Mouse (Mus musculus) limb, embryonic 11.5 days (tissue): ENCODE results near the gene Parp3. TPM values are rescaled to one million over a fixed set of nuclear protein-coding genes. Genes with fewer than 3 reads are reported as not detected.

Experiments
- ATAC-seq: fragments of 200-750 bp; cut with Nextera tagmentation; 2 replicates; pipeline ENCODE4 v1.8.0; 2017; ENCODE audit warnings: low read depth; ENCODE audit not compliant: insufficient number of reproducible peaks, low FRiP score, low TSS enrichment
- DNase-seq: peaks from one replicate; pipeline ENCODE4 v3.0.0-alpha.2; 2015; ENCODE audit warnings: low spot score
- H3K27ac ChIP-seq: fragments of 300-500 bp; sonication (generic); replicated peaks from 2 replicates; pipeline ENCODE4 v1.5.1; 2014; ENCODE audit warnings: low read depth, mild to moderate bottlenecking, low read length
- H3K27me3 ChIP-seq: fragments of 300-500 bp; sonication (generic); 2 replicates; pipeline ENCODE4 v1.6.1; 2014; ENCODE audit warnings: mild to moderate bottlenecking, low read length, mixed read lengths; ENCODE audit not compliant: control insufficient read depth, insufficient read depth
- H3K36me3 ChIP-seq: fragments of 300-500 bp; sonication (generic); 2 replicates; pipeline ENCODE4 v1.6.1; 2014; ENCODE audit warnings: mild to moderate bottlenecking, low read length, moderate library complexity, mixed read lengths; ENCODE audit not compliant: control insufficient read depth, insufficient read depth
- H3K4me1 ChIP-seq: fragments of 300-500 bp; sonication (generic); 2 replicates; pipeline ENCODE4 v1.6.1; 2014; ENCODE audit warnings: low read length, mixed read lengths; ENCODE audit not compliant: control insufficient read depth, insufficient read depth
- H3K4me2 ChIP-seq: fragments of 300-500 bp; sonication (generic); 2 replicates; pipeline ENCODE4 v1.6.1; 2014; ENCODE audit warnings: low read depth, mild to moderate bottlenecking, moderate library complexity; ENCODE audit not compliant: severe bottlenecking
- H3K4me3 ChIP-seq: fragments of 300-500 bp; sonication (generic); 2 replicates; pipeline ENCODE4 v1.5.1; 2014; ENCODE audit warnings: low read depth, low read length
- H3K9ac ChIP-seq: fragments of 300-500 bp; sonication (generic); 2 replicates; pipeline ENCODE4 v1.6.1; 2014; ENCODE audit warnings: mild to moderate bottlenecking, low read length
- H3K9me3 ChIP-seq: fragments of 300-500 bp; sonication (generic); 2 replicates; pipeline ENCODE4 v1.6.1; 2016; ENCODE audit warnings: low read length; ENCODE audit not compliant: control insufficient read depth
- WGBS: fragments of 180-500 bp; shearing (Covaris S2); extraction: QIAGEN DNeasy Blood & Tissue Kit; methylation state at CpG from one replicate; pipeline ENCODE4 v1.1.7; 2014; 5-methylcytosine and 5-hydroxymethylcytosine counted together
- polyA plus RNA-seq: library from polyadenylated mRNA; unstranded; fragments of >200 nt; fragmentation: Nextera tagmentation; extraction: Ambion mirVana; gene quantifications from 2 replicates; pipeline ENCODE4 v1.2.1, GENCODE M21; 2014

Parp3 gene
- polyA plus RNA-seq, 1 experiment from 2014 or later = 2.0 TPM

GRCm38 (mm10) chr9:106447348-106447747 lies 29.4 kb downstream of the Parp3 start, which contains the start of the genes Abhd14b and Abhd14a:
TSS of gene Abhd14b (plus strand) at chr9:106447459.
TSS of gene Abhd14a (minus strand) at chr9:106447678.
- peak within 1 kb of the TSS; percentile 71 for H3K9ac ChIP-seq
- H3K4me1 ChIP-seq = peaks cover 43% of the 10 kb centered on the region
- H3K4me2 ChIP-seq = peak within 1 kb of the TSS; percentile 76
- DNase-seq = peak; percentile 92
- ATAC-seq = peak; percentile 80
- H3K36me3 ChIP-seq = peaks cover under 1% of the 10 kb centered on the region; the same call in 1 of the 2 replicates
- peak within 1 kb of the TSS; percentile 45 for H3K4me3 ChIP-seq
- under 1% methylated on average over 24 of the region's 24 CpGs for WGBS
- H3K27me3 ChIP-seq = no peaks in the 10 kb centered on the region
- H3K27ac ChIP-seq = peak within 1 kb of the TSS; percentile 30; the same call in 1 of the 2 replicates
- H3K9me3 ChIP-seq = no peaks in the 10 kb centered on the region

DNA sequence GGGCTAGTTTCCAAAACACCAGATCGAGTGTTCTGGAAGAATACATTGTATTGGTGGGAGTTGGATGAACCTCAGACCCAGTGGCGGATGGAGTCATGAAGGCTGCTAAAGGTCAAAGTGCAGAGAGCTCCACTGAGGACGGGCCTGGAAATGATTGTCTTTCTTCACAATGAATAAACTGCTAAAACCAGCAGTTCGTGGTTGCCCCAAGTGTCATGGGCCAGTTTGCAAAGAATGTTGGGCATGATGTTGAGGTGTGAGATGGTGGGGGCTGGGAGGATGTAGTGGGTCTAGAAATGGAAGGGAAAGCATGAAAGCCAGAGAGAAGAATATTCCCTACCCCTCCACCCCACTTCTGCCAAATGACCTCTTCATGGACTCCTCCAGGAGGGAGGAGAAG lies 31.9 kb downstream of the Parp3 start:
- H3K4me3 ChIP-seq = no peak overlapping the region
- no peak for ATAC-seq

DNA sequence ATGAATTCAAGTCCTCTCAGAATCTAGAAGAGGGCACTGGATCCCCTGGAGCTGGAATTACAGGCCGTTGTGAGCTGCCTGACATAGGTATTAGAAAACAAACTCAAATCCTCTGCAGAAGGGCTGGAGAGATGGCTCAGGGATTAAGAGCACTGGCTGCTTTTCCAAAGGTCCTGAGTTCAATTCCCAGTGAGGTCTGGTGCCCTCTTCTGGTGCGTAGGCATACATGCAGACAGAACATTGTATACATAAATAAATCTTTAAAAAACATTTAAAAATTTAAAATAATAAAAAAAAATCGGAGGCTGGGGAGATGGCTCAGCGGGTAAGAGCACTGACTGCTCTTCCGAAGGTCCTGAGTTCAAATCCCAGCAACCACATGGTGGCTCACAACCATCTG lies 34.1 kb downstream of the Parp3 start:
- H3K4me2 ChIP-seq = no peak overlapping the region
- no peak for DNase-seq
- H3K27ac ChIP-seq = no peak overlapping the region
- H3K4me1 ChIP-seq = peaks cover 11% of the 10 kb centered on the region
- no peak for ATAC-seq
- WGBS = 80% methylated on average over 5 of the region's 5 CpGs
- H3K27me3 ChIP-seq = no peaks in the 10 kb centered on the region
- H3K9me3 ChIP-seq = no peaks in the 10 kb centered on the region
- no peak overlapping the region for H3K4me3 ChIP-seq
- H3K36me3 ChIP-seq = 0 out of 2 replicates have a peak, but pooled peaks cover 2% of the 10 kb centered on the region
- no peak overlapping the region for H3K9ac ChIP-seq

More for the DNA sequence above, 31.9 kb downstream of the Parp3 start:
- Histone ChIP-seq H3K4me2 (no peak overlapping the region), H3K9ac (no peak overlapping the region), H3K9me3 (no peaks in the 10 kb centered on the region), H3K27ac (no peak overlapping the region), H3K27me3 (no peaks in the 10 kb centered on the region), H3K4me1 (peaks cover 18% of the 10 kb centered on the region), H3K36me3 (0 out of 2 replicates have a peak, but pooled peaks cover 2% of the 10 kb centered on the region)
- DNase-seq = no peak
- 78% methylated on average over 4 of the region's 4 CpGs for WGBS

- 80% methylated on average over 9 of the region's 9 CpGs for WGBS
- Histone ChIP-seq H3K27ac (no peak overlapping the region), H3K9ac (no peak overlapping the region), H3K27me3 (no peaks in the 10 kb centered on the region), H3K36me3 (peaks cover 18% of the 10 kb centered on the region; the same call in 1 of the 2 replicates), H3K4me3 (no peak overlapping the region), H3K4me2 (no peak overlapping the region; the same call in 1 of the 2 replicates), H3K4me1 (peaks cover 9% of the 10 kb centered on the region), H3K9me3 (no peaks in the 10 kb centered on the region)
- DNase-seq (no peak), ATAC-seq (no peak)
Measured at GRCm38 (mm10) chr9:106436566-106436965, 40.2 kb downstream of the Parp3 start.

DNA sequence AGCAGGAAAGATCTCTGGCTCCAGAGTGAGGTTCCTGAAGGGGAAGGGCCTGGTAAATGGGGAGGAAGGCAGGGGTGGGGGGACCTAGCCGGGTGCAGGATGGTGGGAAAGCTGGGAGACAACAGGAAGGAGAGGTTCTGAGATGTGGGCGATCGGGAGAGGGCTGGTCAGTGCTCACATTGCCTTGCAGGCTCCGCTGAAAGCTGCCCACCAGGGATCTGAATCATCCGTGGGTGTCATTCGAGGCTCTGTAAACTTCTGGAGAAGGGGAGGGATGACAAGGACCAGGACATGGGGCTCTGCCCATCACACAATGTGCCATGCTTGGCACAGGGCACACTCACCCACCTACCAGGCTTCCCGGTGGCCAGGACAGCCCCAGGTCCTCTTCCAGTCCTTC lies 43.4 kb downstream of the Parp3 start:
- no peak overlapping the region for H3K9ac ChIP-seq

DNA sequence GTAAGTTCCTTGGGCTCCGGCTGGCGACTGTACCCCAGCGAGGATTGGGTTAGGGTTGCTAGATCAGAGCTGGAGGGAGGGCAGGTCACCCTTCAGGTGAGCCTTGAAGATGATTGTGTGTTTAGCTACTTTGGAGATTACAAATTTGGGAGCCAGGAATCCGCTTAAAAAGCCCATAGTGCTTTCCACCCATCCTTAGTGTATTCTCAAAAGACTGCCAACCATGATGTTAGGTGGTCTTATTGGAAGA lies 46.8 kb downstream of the Parp3 start:
- Histone ChIP-seq H3K27me3 (no peaks in the 10 kb centered on the region), H3K4me2 (peak overlapping the region; percentile 80), H3K4me1 (peaks cover 10% of the 10 kb centered on the region; the same call in 1 of the 2 replicates), H3K27ac (peak overlapping the region; percentile 95), H3K4me3 (peak overlapping the region; percentile 92), H3K9ac (peak overlapping the region; percentile 98), H3K9me3 (no peaks in the 10 kb centered on the region), H3K36me3 (peaks cover 20% of the 10 kb centered on the region)
- ATAC-seq (no peak), DNase-seq (no peak)
- 3% methylated on average over 4 of the region's 4 CpGs for WGBS

More for the DNA sequence above, 43.4 kb downstream of the Parp3 start:
- DNase-seq (no peak), ATAC-seq (no peak)
- Histone ChIP-seq H3K27ac (no peak overlapping the region), H3K4me3 (no peak overlapping the region), H3K27me3 (no peaks in the 10 kb centered on the region), H3K4me1 (peaks cover 16% of the 10 kb centered on the region), H3K9me3 (no peaks in the 10 kb centered on the region), H3K4me2 (no peak overlapping the region), H3K36me3 (peaks cover 25% of the 10 kb centered on the region)
- WGBS = 82% methylated on average over 7 of the region's 7 CpGs

DNA sequence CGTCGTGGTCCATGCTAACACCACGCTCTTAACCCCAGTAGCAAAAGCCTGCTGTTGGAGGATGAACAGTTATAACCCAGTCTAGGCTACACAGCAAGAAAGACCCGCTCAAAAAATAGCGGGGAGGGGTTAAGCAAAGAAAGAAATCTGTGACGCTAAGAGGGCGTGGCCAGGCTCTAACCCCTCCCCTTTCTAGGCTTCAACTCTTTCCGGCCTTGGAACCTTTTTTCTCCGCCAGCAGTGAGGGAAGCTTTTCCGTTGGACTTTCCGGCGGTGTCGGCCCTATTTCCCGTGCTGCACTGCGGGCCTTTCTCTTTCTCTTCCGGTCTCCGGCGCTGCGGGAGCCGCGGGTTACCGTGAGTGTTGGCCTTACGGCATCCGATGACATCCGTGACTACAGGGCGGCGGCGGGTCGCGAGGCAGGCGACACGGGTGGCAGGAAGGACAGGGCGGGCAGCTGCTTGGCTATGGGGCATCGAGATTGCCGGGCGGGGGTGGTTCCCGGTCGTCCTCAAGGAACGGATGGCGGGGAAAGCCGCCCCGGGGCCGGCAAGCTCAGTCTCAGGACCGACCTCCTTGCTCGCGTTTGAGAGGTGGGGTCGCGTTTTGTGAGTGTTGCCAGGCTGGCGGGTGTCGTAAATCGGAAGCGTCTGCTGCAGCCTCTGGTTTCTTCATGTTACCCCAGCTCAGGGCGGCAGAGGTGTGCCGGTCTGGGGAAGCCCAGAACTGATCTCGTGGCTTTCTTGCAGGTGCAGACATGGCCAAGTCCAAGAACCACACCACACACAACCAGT lies 47.3 kb downstream of the Parp3 start, which contains the start of gene Rpl29:
Gene Rpl29 (plus strand): TSS at position 234 of the 794 bp plus-strand sequence.
- under 1% methylated on average over 55 of the region's 55 CpGs for WGBS
- ATAC-seq = peak; percentile 88
- peak; percentile 97 for DNase-seq
- H3K27ac ChIP-seq = peak within 1 kb of the TSS; percentile 95
- no peaks in the 10 kb centered on the region for H3K9me3 ChIP-seq
- H3K4me2 ChIP-seq = peak within 1 kb of the TSS; percentile 80
- H3K9ac ChIP-seq = peak within 1 kb of the TSS; percentile 98
- peak within 1 kb of the TSS; percentile 92 for H3K4me3 ChIP-seq
- peaks cover 19% of the 10 kb centered on the region for H3K36me3 ChIP-seq
- no peaks in the 10 kb centered on the region for H3K27me3 ChIP-seq
- peaks cover 10% of the 10 kb centered on the region; the same call in 1 of the 2 replicates for H3K4me1 ChIP-seq

GRCm38 (mm10) chr9:106428719-106429220 lies 48.0 kb downstream of the Parp3 start:
- H3K4me2 ChIP-seq = peak overlapping the region; percentile 55
- DNase-seq (no peak), ATAC-seq (peak; percentile 58)
- H3K4me3 ChIP-seq = peak overlapping the region; percentile 92
- H3K27ac ChIP-seq = peak overlapping the region; percentile 89
- H3K9ac ChIP-seq = peak overlapping the region; percentile 73
- H3K9me3 ChIP-seq = no peaks in the 10 kb centered on the region
- 21% methylated on average over 11 of the region's 11 CpGs for WGBS
- H3K4me1 ChIP-seq = peaks cover 10% of the 10 kb centered on the region; the same call in 1 of the 2 replicates
- peaks cover 19% of the 10 kb centered on the region for H3K36me3 ChIP-seq
- no peaks in the 10 kb centered on the region for H3K27me3 ChIP-seq
